Mouse (Mus musculus) cerebellum, adult 2 months (tissue): ENCODE data around the gene Cfd. TPM values are rescaled to one million over a fixed set of nuclear protein-coding genes. Genes with fewer than 3 reads are reported as not detected.

Experiments used
- DNase-seq, 2 experiments: peaks; one replicate each; pipeline ENCODE4 v3.0.0; 2021
- H3K27ac ChIP-seq: fragments of 200-500 bp; 2 replicates; pipeline ENCODE4 v1.5.1; 2012; ENCODE audit warnings: low read length, control low read depth, inconsistent platforms; ENCODE audit not compliant: insufficient read depth
- H3K27me3 ChIP-seq: fragments of 200-500 bp; 2 replicates; pipeline ENCODE4 v1.6.1; 2012; ENCODE audit warnings: inconsistent platforms, mild to moderate bottlenecking, low read length, moderate library complexity; ENCODE audit not compliant: control insufficient read depth, insufficient read depth
- H3K4me1 ChIP-seq: fragments of 200-500 bp; 2 replicates; pipeline ENCODE4 v1.6.1; 2011; ENCODE audit warnings: low read length; ENCODE audit not compliant: control insufficient read depth, insufficient read depth
- H3K4me3 ChIP-seq: fragments of 200-500 bp; replicated peaks from 2 replicates; pipeline ENCODE3; 2011; ENCODE audit warnings: mild to moderate bottlenecking, low read depth, low read length, control low read depth; ENCODE audit not compliant: insufficient read depth
- CTCF ChIP-seq: fragments of 200-500 bp; IDR thresholded peaks from 2 replicates; pipeline ENCODE4 v1.5.1; 2011; ENCODE audit warnings: low read depth, mild to moderate bottlenecking, control low read depth, low read length, moderate library complexity, borderline replicate concordance; ENCODE audit not compliant: insufficient read depth
- POLR2A ChIP-seq: fragments of 200-500 bp; IDR thresholded peaks from 2 replicates; pipeline ENCODE4 v1.6.1; 2011; ENCODE audit warnings: low read length, control low read depth, borderline replicate concordance; ENCODE audit not compliant: insufficient read depth
- WGBS: fragments of 180-500 bp; shearing (Covaris S2); methylation state at CpG from one replicate; pipeline ENCODE4 v1.1.7; 2018; 5-methylcytosine and 5-hydroxymethylcytosine counted together
- polyA plus RNA-seq: library from polyadenylated mRNA; depleted of rRNA; stranded (reverse); fragments of >200 nt; gene quantifications from 2 replicates; pipeline ENCODE4 v1.2.3, GENCODE M21; 2012

Cfd gene
- polyA plus RNA-seq, 1 experiment = 0.29 TPM

DNA sequence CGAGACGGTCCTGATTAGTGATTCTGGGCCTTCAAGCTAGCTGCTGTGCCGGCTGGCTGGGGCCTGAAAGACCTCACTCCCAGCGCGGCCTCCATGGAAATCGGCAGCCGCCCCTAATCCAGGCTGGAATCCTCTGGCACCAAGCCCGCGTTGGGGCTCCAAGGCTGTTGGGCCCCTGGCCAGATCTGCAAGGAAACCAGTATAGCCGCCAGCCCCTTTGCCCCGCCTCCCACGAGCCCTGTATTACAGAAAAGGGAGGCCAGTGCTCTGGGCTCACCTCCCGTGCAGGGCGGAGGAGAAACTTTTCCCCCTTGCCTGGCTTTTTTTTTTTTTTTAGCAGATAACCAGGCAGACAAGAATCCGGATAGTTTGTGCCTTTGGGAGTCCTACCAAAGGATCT is 37.3 kb upstream of the Cfd start:
- Histone ChIP-seq H3K27me3 (no peaks in the 10 kb centered on the region), H3K27ac (peak overlapping the region; percentile 74), H3K4me1 (peaks cover 25% of the 10 kb centered on the region), H3K4me3 (peak overlapping the region; percentile 73)
- DNase-seq = peak; percentile 84 to 87
- TF ChIP-seq POLR2A (no peak), CTCF (no peak)
- 1% methylated on average over 15 of the region's 15 CpGs for WGBS

DNA sequence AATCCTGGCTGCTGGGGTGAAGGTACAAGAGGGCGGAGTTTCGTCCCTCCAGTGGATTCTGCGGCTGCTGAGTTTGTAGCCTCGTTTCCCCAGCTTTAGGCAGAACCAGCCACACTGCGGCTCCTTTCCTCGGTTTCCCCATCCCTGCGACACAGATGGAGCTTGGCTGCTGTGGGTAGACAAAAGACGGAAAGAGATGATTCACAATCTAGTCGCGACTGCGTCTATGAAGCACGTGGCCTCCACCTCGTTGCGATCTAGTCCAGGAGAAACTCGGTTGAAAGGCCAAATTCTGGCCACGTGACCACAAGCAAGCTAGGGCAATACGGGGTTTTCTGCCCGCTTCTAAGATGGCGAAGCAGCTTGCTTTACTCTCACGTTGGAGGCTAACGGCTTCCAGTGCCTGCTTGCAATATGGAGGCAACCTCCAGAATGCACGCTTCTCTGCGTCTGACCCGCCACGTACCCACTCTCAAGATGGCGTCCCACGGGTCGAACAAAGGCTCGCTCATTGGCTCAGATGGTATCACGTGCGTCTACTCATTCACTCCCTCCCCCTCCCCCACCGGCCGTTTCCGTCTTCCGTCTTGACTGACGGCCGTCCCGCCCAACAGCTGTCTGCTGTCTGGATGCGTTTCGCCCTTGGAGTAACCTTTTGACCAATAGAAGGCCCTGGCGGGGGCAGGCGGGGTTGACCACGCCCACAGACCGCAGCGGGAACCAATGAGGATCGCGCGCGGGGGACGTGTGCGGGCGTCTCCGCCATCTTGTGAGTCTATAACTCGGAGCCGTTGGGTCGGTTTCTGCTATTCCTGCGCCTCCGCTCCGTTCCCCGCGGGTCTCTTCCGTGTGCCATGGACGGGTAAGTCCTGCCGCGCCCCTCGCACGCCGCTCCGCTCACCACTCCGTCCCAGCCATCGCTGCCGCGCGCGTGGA is 36.5 kb upstream of the Cfd start, which contains the start of gene Ptbp1:
Gene Ptbp1, plus strand, starts transcription at position 568 of the 936 bp plus-strand sequence.
- under 1% methylated on average over 75 of the region's 75 CpGs for WGBS
- TF ChIP-seq CTCF = no peak
- TF ChIP-seq POLR2A = peak; percentile 81

DNA sequence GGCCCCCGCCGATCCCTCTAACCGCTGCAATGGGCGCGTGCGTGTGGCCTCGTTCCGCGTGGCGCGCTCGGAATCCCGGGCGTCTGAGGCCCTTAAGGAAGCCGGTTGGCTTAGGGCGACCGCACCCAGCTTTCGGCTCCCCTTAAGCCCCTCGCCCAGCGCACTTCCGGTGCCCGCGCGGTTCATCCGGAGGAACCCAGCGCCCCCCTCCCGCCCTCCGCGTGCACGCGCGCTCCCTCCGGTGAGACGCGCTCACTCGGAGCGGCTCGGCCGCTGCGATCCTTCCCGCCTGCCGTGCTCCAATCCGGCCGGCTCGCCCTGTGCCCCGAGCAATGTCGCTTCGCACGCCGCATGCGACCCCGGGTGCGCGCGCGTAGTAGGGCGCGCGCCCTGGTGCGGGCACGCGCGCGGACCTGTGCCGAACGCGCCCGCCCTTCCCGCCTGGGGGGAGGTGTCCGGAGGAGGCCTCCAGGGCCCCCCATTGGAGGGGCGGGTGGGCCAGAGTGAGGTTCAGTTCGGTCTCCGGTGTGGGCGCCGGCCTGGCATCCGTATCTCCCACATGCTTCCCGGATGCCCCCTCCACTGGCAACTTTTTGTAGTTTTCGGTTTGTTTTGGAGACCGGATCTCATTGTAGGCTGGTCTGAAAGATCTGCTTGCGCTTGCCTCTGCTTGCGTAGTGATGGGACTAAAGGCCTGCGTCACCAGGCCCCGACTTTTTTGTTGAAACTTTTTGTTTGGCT is 35.7 kb upstream of the Cfd start:
- H3K4me3 ChIP-seq = peak overlapping the region; percentile 79
- H3K4me1 ChIP-seq = peaks cover 40% of the 10 kb centered on the region
- no peak for TF ChIP-seq POLR2A
- no peak for TF ChIP-seq CTCF
- under 1% methylated on average over 83 of the region's 83 CpGs for WGBS
- DNase-seq = no peak
- H3K27me3 ChIP-seq = no peaks in the 10 kb centered on the region
- peak overlapping the region; percentile 87 for H3K27ac ChIP-seq

More for the DNA sequence above, 36.5 kb upstream of the Cfd start, which contains the start of gene Ptbp1:
- Histone ChIP-seq H3K27me3 (no peaks in the 10 kb centered on the region), H3K4me3 (peak within 1 kb of the TSS; percentile 79), H3K4me1 (peaks cover 32% of the 10 kb centered on the region), H3K27ac (peak within 1 kb of the TSS; percentile 87)
- peak; percentile 99 to 100 for DNase-seq

DNA sequence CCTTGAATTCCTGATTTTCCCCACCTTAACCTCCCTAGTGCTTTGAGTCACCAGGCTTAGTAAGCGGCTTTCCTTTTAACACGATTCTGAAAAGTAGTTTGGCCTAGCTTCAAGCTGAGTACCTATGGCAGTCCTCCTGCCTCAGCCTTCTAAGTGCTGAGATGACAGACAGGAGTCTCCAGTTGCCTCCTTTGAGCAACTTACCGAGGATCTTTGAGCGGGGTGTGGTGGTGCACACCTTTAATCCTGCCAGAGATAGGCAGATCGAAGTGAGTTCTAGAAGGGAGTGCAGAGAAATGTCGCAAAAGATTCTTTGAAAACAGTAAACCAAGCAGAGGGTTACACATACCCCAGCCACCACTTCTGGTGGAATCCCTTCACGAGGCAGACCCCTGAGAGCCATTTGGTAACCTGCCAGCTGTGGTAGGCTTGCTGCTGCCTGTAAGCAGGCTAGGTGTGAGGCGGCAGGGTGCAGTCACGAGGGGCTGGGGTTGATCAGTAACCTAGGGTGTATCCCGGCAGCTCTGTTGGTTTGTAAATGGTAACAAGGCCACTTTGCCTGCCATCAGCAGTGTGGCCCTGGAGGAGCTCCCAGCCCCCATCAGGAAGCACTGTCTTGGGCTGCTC is 35.0 kb upstream of the Cfd start:
- Histone ChIP-seq H3K4me3 (peak overlapping the region; percentile 79), H3K27me3 (no peaks in the 10 kb centered on the region), H3K27ac (no peak overlapping the region; the same call in 1 of the 2 replicates), H3K4me1 (peaks cover 47% of the 10 kb centered on the region)
- DNase-seq = peak in 1 of 2 experiments; percentile 51
- TF ChIP-seq CTCF (no peak), POLR2A (no peak)
- 1% methylated on average over 10 of the region's 10 CpGs for WGBS

DNA sequence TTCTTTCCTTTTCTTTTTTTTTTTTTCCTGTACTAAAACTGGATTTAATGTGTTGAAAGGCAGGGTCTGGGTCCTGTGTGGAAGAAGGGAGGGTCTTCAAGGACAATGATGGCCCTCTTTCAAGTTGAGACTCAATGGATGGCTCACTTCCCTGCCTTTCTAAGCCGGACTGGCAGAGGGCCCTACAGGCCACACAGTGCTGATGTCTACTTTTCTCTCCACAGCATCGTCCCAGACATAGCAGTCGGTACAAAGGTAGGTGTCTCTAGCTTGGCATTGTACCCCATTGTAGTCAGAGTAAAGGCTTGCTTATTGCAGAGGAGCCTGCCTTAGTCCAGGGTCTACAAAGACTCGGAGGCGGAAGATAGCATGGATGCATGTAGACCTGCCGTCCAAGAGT is 34.4 kb upstream of the Cfd start:
- TF ChIP-seq POLR2A = no peak
- TF ChIP-seq CTCF = no peak
- Histone ChIP-seq H3K27ac (no peak overlapping the region), H3K27me3 (no peaks in the 10 kb centered on the region), H3K4me1 (peaks cover 52% of the 10 kb centered on the region), H3K4me3 (peak overlapping the region; percentile 30)
- WGBS = 10% methylated on average over 6 of the region's 6 CpGs
- no peak for DNase-seq

DNA sequence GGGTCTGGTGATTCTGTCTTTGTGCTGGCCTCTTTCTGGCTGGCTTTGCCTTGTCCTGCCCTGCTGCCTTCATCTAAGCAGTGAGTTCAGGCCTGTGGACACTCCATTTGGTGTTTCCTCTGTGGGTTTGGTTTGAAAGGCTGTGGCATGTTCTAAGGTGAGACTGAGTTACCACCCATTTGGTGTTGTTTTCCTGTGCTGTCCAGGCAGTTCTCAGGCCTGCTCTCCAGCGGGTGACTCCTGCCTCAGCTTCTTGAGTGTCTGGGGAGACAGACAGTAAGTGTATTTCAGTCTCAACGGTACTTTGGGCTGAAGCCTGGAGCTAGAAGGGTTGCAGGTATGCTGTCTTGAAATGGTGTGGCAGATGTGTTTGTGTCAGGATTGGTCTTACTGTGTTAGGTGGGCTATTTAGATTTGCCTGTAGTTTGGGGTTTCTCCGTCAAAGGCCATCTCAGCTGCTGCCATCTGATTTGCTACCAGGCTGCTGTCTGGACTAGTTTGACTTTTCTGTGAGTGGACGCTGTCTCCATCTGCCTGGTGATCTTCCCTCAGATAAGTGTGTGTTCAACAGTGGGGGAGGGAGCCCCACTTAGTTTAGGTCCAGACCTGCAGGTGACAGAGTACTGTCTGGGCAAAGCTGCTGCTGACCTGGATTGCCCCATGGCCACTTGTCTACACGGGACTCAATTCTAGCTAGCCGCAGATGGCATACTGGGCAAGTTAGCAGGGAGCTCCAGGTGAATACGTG is 33.8 kb upstream of the Cfd start:
- WGBS = 6% methylated on average over 7 of the region's 7 CpGs
- no peak for TF ChIP-seq CTCF
- TF ChIP-seq POLR2A = no peak
- no peak for DNase-seq
- Histone ChIP-seq H3K4me1 (peaks cover 57% of the 10 kb centered on the region), H3K27ac (no peak overlapping the region), H3K4me3 (peak overlapping the region; percentile 30), H3K27me3 (no peaks in the 10 kb centered on the region)

DNA sequence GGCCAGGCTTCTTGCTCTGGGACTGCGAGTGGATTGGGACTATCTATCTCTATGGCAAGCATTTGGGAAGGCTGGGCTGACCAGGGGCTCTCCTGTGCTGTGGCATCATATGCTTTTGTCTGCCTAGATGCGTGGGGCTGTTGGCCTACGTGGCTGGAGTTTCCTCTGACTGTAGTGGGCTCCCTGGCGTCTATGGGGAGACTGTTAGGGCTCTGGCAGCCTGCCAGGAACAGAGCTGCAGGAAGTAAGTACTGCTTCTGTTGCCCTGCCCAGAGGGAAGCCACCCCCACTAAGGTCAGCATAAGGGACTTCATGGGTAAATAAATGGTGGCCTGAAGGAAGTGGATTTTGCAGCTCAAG is 33.2 kb upstream of the Cfd start:
- Histone ChIP-seq H3K27ac (no peak overlapping the region), H3K27me3 (no peaks in the 10 kb centered on the region), H3K4me1 (peaks cover 62% of the 10 kb centered on the region), H3K4me3 (peak overlapping the region; percentile 5)
- TF ChIP-seq POLR2A (no peak), CTCF (no peak)
- peak; percentile 54 to 55 for DNase-seq
- WGBS = 1% methylated on average over 4 of the region's 4 CpGs
